Mouse (Mus musculus) midbrain, embryonic 13.5 days (tissue): ENCODE measurements around the gene Gm4952. TPM values are rescaled to one million over a fixed set of nuclear protein-coding genes. Genes with fewer than 3 reads are reported as not detected.

Source experiments
- ATAC-seq: fragments of 200-750 bp; cut with Nextera tagmentation; 2 replicates; pipeline ENCODE4 v1.8.0; 2017; ENCODE audit warnings: mild to moderate bottlenecking, moderate TSS enrichment, moderate library complexity
- H3K27ac ChIP-seq: fragments of 300-500 bp; sonication (generic); 2 replicates; pipeline ENCODE4 v1.5.1; 2015; ENCODE audit warnings: inconsistent platforms, mild to moderate bottlenecking, moderate library complexity
- H3K27me3 ChIP-seq: fragments of 300-500 bp; sonication (generic); 2 replicates; pipeline ENCODE4 v1.6.1; 2015; ENCODE audit warnings: mild to moderate bottlenecking, inconsistent platforms
- H3K36me3 ChIP-seq: fragments of 300-500 bp; sonication (generic); 2 replicates; pipeline ENCODE4 v1.6.1; 2015; ENCODE audit warnings: mild to moderate bottlenecking, inconsistent platforms
- H3K4me1 ChIP-seq: fragments of 300-500 bp; sonication (generic); replicated peaks from 2 replicates; pipeline ENCODE4 v1.6.1; 2015; ENCODE audit warnings: inconsistent platforms
- H3K4me2 ChIP-seq: fragments of 300-500 bp; sonication (generic); replicated peaks from 2 replicates; pipeline ENCODE4 v1.6.1; 2015; ENCODE audit warnings: moderate library complexity, mild to moderate bottlenecking, inconsistent platforms
- H3K4me3 ChIP-seq: fragments of 300-500 bp; sonication (generic); replicated peaks from 2 replicates; pipeline ENCODE4 v1.5.1; 2015; ENCODE audit warnings: mild to moderate bottlenecking, inconsistent platforms
- H3K9ac ChIP-seq: fragments of 300-500 bp; sonication (generic); replicated peaks from 2 replicates; pipeline ENCODE4 v1.6.1; 2015; ENCODE audit warnings: mild to moderate bottlenecking, inconsistent platforms
- H3K9me3 ChIP-seq: fragments of 300-500 bp; sonication (generic); 2 replicates; pipeline ENCODE4 v1.6.1; 2016; ENCODE audit warnings: mild to moderate bottlenecking, inconsistent platforms
- WGBS: fragments of 180-500 bp; shearing (Covaris S2); methylation state at CpG from one replicate; pipeline ENCODE4 v1.1.7; 2015; 5-methylcytosine and 5-hydroxymethylcytosine counted together
- polyA plus RNA-seq: library from polyadenylated mRNA; unstranded; fragments of >200 nt; fragmentation: Nextera tagmentation; extraction: Ambion mirVana; gene quantifications from 2 replicates; pipeline ENCODE4 v1.2.1, GENCODE M21; 2015

The Gm4952 gene
- polyA plus RNA-seq, 1 experiment from 2014 or later = not detected

DNA sequence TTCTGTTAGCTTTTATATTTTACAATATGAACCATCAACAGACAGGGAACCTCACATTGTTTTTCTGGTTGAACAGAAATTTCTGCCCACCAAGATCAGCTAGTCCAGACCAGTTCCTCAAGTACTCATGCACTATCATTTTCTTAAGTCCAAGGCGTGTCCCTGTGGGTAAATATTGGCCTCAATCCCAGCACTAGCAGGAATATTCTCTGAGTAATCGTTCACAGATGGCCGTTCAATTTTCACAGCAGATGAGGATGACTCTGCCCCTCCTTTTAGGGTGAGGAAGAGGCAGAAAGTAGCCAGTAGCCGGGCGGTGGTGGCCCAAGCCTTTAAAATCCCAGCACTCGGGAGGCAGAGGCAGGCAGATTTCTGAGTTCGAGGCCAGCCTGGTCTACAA is 24.7 kb upstream of the Gm4952 start:
- Histone ChIP-seq H3K27me3 (no peaks in the 10 kb centered on the region), H3K4me3 (no peak overlapping the region), H3K9me3 (no peaks in the 10 kb centered on the region), H3K4me1 (peaks cover 13% of the 10 kb centered on the region), H3K36me3 (no peaks in the 10 kb centered on the region; the same call in 1 of the 2 replicates), H3K27ac (no peak overlapping the region), H3K4me2 (no peak overlapping the region), H3K9ac (no peak overlapping the region)
- no peak for ATAC-seq
- 96% methylated on average over 7 of the region's 7 CpGs for WGBS

DNA sequence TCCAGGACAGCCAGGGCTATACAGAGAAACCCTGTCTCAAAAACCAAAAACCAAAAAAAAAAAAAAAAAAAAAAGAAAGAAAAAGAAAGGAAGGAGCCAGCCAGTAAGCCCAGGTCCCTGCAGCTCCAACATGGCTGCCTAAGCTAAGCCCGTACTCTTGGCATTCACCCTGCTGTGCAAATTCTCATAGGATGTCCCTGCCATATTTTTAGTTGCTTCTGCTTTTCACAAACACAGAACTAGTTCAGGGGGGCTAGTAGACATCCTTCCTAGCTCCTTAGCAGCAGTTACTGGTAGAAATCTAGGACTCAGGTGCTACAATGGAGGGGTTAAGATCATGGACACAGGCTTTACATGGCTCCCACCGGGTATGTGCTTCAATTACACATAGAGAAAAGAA is 24.3 kb upstream of the Gm4952 start:
- Histone ChIP-seq H3K27ac (no peak overlapping the region), H3K36me3 (no peaks in the 10 kb centered on the region; the same call in 1 of the 2 replicates), H3K4me2 (no peak overlapping the region), H3K4me1 (peaks cover 13% of the 10 kb centered on the region), H3K4me3 (no peak overlapping the region), H3K9ac (no peak overlapping the region), H3K27me3 (no peaks in the 10 kb centered on the region), H3K9me3 (no peaks in the 10 kb centered on the region)
- ATAC-seq = no peak
- WGBS = 89% methylated on average over 2 of the region's 2 CpGs

DNA sequence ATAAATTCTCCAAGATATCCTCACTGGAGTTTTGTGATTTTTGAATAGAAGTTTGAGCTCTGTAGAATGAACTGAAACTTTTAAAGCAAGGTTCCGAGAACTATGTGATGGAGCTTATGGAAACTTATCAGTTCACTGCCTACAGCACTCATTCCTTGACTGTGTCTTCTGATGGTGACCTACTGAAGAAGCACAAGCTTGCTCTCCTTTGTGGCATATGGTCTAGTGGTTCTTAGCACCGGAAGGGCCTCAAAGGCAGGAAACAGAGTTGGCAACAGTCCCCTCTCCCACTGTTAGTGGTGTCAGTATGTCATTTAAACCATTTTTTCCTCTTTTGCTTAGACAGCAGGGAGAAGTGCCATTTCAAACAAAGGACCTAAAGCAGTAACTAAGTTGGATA is 23.1 kb upstream of the Gm4952 start:
- no peak overlapping the region for H3K4me2 ChIP-seq
- no peaks in the 10 kb centered on the region for H3K9me3 ChIP-seq
- no peaks in the 10 kb centered on the region; the same call in 1 of the 2 replicates for H3K36me3 ChIP-seq
- 95% methylated on average over 2 of the region's 2 CpGs for WGBS
- H3K27ac ChIP-seq = no peak overlapping the region
- peaks cover 13% of the 10 kb centered on the region for H3K4me1 ChIP-seq
- H3K9ac ChIP-seq = no peak overlapping the region
- no peak for ATAC-seq
- H3K4me3 ChIP-seq = no peak overlapping the region
- no peaks in the 10 kb centered on the region for H3K27me3 ChIP-seq

DNA sequence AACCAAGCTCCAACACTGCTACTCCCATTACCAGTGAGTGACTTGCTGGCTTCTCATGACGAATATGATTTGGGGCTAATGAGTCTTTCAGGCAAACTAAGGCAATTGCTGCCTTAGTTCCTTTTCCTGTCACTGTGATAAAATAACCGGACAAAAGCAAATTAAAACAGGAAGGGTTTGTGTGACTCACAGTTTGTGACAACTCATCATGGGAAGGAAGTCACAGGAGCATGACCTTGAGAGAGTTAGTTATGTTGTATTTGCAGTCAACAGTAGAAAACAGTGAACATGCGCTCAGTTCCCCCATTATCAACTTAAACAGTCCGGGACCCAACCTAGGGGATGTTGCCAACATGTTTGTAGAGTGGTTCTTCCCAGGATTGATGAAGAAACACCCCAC is 14.5 kb upstream of the Gm4952 start:
- Histone ChIP-seq H3K27ac (no peak overlapping the region), H3K4me1 (no peaks in the 10 kb centered on the region), H3K4me2 (no peak overlapping the region), H3K9ac (no peak overlapping the region), H3K27me3 (no peaks in the 10 kb centered on the region), H3K9me3 (no peaks in the 10 kb centered on the region), H3K36me3 (0 out of 2 replicates have a peak, but pooled peaks cover 7% of the 10 kb centered on the region), H3K4me3 (no peak overlapping the region)
- no peak for ATAC-seq
- 93% methylated on average over 4 of the region's 4 CpGs for WGBS

DNA sequence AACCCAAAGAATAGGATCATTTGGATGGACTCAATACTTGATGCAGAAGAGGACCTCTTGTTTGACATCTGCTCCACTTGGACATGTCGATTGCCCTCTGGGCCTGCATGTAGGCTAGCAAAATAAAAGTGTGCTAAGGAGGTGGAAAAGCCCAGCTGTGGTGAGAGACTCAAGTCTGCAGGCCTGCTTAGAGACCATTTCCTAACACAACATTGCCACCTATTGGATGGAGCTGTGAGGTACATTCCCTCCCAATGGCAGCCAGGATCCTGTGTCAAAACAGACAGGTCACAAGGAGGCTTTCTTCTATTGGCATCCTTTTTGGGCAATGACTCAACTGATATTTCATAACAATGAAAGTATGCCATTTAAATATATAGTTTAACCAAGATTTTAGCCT is 7.9 kb upstream of the Gm4952 start:
- H3K4me3 ChIP-seq = no peak overlapping the region
- no peaks in the 10 kb centered on the region for H3K9me3 ChIP-seq
- no peak overlapping the region for H3K4me2 ChIP-seq
- no peak overlapping the region for H3K27ac ChIP-seq
- ATAC-seq = peak; percentile 54
- no peak overlapping the region for H3K9ac ChIP-seq
- H3K27me3 ChIP-seq = no peaks in the 10 kb centered on the region
- 8% methylated on average over 1 of the region's 1 CpGs for WGBS
- H3K36me3 ChIP-seq = 0 out of 2 replicates have a peak, but pooled peaks cover 5% of the 10 kb centered on the region
- H3K4me1 ChIP-seq = peaks cover 5% of the 10 kb centered on the region

DNA sequence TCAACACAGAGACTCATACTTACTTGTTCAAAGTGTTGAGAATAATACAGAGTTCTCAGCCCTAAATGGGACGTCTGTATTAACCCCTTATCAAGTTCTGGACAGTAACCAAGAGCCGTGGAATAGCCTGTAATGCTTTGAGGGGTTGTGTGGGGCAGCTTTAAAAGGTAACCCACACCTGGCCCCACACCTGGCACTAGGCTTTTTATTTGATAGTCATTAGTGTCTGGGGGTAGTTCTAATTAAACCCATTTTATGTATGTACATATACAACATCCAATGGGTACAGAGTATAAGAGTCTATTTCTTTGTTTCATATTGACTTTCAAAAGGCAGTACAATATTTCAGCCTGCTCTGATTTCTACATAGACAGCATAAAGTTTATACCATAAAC is 4.6 kb upstream of the Gm4952 start:
- Histone ChIP-seq H3K4me3 (peak overlapping the region; percentile 64), H3K36me3 (no peaks in the 10 kb centered on the region), H3K27ac (no peak overlapping the region), H3K9ac (no peak overlapping the region), H3K4me1 (peaks cover 5% of the 10 kb centered on the region), H3K9me3 (no peaks in the 10 kb centered on the region), H3K27me3 (no peaks in the 10 kb centered on the region), H3K4me2 (peak overlapping the region; percentile 92)
- WGBS = 56% methylated on average over 2 of the region's 2 CpGs
- no peak for ATAC-seq

DNA sequence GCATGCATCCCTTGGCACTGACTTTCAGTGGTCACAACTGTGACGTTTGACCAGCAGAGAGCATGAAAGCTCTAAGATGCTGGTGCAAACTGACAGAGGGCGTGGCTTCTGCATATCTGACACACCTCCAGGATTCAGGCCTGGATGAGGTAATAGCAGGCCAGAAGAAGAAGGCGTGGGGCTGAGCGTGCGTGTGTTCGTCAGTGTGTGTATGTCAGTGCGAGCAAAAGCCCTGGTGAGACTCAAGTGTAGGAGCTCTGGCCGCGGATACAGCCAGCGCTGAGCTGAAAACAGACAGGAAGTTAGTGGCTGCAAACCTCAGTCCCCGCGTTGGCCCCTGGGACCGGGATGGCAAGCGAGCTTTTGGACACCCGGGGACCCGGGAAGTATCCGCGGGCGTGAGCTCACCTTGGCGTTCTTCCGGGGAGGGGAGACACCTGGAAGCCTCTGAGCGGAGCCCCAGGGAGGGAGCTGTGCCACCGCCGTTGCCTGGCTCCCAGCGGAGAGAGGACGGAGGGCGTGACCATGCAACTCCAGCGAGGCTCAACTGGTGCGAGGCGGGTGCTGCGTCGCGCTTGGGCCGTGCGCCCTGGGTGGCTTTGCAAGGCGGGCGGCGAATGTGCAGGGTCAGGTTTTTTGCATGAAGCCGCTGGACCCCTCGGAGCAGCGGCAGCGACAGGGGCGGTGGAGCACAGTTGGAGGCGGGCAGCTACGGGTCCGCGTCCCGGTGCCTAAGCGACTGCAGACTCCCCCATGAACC is 4.1 kb upstream of the Gm4952 start:
- no peaks in the 10 kb centered on the region for H3K9me3 ChIP-seq
- H3K4me1 ChIP-seq = peaks cover 5% of the 10 kb centered on the region
- no peaks in the 10 kb centered on the region for H3K36me3 ChIP-seq
- ATAC-seq = peak; percentile 93
- peak overlapping the region; percentile 92 for H3K4me2 ChIP-seq
- under 1% methylated on average over 49 of the region's 49 CpGs for WGBS
- peak overlapping the region; percentile 81 for H3K9ac ChIP-seq
- H3K27me3 ChIP-seq = no peaks in the 10 kb centered on the region
- H3K27ac ChIP-seq = peak overlapping the region; percentile 74
- H3K4me3 ChIP-seq = peak overlapping the region; percentile 64

DNA sequence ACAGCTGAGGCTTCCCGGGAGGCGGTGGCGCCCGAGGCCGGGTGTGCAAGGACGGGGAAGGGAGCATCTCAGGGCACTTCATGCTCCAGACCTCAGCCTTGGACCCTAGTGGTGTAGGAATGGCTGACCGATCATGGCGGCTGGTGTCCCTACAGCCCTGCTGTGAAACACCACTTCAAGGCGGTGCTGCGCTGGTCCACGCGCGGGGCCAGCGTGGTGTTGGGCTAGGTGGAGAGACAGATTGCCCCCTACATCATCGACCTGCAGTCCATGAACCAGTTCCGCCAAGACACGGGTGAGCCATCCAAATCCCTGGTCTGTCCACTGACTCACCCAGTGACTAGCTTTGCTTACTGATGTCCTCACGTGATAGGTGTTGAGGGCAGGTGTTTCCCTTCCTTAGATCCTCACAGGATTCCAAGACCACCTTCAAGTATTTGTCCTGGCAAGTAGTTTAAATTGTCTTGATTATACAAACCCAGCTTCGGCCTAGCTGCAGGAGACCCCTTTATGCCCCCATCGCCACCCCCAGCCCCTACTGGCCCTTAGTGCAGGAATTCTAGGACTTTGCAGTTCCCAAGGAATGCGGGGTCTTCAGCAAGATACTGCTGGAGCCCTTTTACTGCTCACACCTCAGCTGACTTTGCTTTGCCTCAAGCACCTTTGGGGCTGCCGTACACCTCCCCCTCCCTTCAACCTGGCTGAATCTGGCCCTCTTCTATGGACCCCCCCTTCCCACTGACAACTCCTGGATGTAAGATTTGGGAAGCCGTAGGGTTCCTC is 3.3 kb upstream of the Gm4952 start:
- no peaks in the 10 kb centered on the region for H3K27me3 ChIP-seq
- no peaks in the 10 kb centered on the region for H3K36me3 ChIP-seq
- peak; percentile 72 for ATAC-seq
- peak overlapping the region; percentile 92 for H3K4me2 ChIP-seq
- H3K9me3 ChIP-seq = no peaks in the 10 kb centered on the region
- peak overlapping the region; percentile 74 for H3K27ac ChIP-seq
- 18% methylated on average over 23 of the region's 23 CpGs for WGBS
- H3K9ac ChIP-seq = peak overlapping the region; percentile 81
- peaks cover 5% of the 10 kb centered on the region for H3K4me1 ChIP-seq
- peak overlapping the region; percentile 64 for H3K4me3 ChIP-seq

DNA sequence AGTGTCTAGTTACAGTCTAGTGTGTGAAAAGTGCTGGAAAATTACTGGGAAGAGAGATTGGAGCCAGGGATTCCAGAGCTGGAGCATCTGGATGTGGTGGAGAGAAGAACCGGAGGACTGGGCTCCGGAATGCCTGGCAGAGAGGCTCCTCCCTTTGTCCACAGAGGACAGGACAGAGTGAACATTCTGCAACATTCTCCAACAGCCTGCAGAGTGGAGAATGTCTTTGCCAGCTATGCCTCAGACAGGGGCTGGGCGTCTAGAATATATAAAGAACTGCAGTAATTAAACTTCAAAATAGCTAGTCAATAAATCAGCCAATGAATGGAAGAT is 2.7 kb upstream of the Gm4952 start:
- Histone ChIP-seq H3K4me3 (peak overlapping the region; percentile 64), H3K4me1 (peaks cover 5% of the 10 kb centered on the region), H3K27ac (no peak overlapping the region), H3K4me2 (peak overlapping the region; percentile 92), H3K27me3 (no peaks in the 10 kb centered on the region), H3K36me3 (no peaks in the 10 kb centered on the region), H3K9ac (peak overlapping the region; percentile 81), H3K9me3 (no peaks in the 10 kb centered on the region)
- WGBS = 64% methylated on average over 3 of the region's 3 CpGs
- no peak for ATAC-seq

DNA sequence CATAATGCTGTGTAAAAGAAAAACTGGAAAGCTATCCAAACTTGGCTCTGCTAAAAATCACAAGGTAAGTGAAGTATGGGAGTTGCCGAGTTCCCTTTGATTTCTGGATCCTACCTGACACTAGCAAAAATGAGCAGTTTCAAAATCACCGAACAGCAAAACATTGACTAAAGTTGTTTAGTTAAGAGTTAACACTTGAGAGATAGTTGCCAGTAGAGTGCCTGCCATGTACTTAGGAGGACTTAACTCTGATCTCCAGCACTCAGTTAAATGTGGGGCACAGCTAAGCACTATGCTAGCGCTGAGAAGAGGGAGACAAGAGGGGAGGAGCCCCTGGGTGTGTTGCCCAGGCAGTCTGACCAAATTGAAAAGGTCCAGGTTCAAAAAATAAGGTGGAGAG is 1.1 kb upstream of the Gm4952 start:
- Histone ChIP-seq H3K27ac (no peak overlapping the region), H3K9ac (no peak overlapping the region), H3K4me2 (no peak overlapping the region), H3K9me3 (no peaks in the 10 kb centered on the region), H3K36me3 (no peaks in the 10 kb centered on the region), H3K4me3 (no peak overlapping the region), H3K27me3 (no peaks in the 10 kb centered on the region), H3K4me1 (peaks cover 5% of the 10 kb centered on the region)
- no peak for ATAC-seq
- WGBS = 76% methylated on average over 3 of the region's 3 CpGs

DNA sequence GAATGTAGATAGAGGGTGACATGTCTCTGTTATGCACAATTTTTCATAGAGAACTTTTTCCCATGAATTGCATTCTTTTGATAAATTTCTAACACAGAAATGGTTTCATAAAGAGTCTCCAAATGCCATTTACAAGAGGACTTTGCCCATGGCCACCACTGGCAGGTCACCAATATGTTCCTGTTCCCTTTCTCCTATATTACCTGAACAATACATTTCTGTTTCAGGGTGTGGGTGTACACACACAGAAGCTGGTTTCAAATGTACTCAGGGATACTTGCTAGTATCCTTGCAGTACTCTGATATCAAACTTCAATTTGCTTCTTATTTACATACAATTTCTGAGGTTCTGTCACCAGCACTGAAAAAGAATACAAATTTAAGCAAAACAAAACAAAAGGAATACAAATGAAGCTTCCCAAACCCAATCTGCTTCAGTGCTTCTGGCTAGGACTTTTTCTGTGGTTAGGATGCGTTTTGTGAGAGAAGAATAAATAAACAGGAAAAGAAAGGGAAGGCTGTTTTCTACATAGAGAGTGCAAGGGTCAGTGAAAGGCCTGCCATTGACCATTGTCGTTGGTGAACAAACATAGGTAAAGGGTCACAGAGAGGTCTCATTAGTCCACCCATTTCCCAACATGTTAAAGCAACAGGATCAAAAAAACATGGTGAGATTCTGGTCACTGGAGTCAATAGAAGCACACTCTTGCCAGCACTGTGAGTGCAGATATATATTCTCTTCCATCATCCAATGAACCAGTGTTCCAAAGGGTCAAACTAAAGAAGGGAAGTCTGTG is 1.1 kb downstream of the Gm4952 start:
- no peak overlapping the region for H3K4me2 ChIP-seq
- peaks cover 5% of the 10 kb centered on the region for H3K4me1 ChIP-seq
- no peaks in the 10 kb centered on the region for H3K9me3 ChIP-seq
- 50% methylated on average over 2 of the region's 2 CpGs for WGBS
- no peak overlapping the region for H3K4me3 ChIP-seq
- no peaks in the 10 kb centered on the region for H3K36me3 ChIP-seq
- ATAC-seq = no peak
- H3K27ac ChIP-seq = no peak overlapping the region
- H3K9ac ChIP-seq = no peak overlapping the region
- H3K27me3 ChIP-seq = no peaks in the 10 kb centered on the region

DNA sequence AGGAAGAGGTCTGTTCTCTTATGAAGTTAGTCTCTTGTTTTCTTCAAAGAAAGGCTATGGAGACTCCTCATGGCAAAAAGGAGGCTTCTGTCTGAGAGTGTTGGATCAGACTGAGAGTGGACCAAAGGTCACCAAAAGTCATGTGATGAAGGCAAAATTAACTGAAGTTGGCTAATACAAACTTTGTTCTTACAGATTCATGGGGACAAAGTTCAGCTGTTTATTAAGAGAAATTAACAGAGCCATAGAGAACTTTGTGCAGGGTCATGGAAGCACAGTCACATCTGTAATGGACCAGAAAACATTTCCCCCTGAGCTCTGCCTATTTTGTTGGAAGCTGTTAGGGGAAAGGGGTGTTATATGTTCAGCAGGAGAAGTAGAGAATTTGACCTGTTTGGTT is 8.6 kb downstream of the Gm4952 start:
- no peak for ATAC-seq
- no peak overlapping the region for H3K4me2 ChIP-seq
- no peaks in the 10 kb centered on the region for H3K9me3 ChIP-seq
- no peak overlapping the region for H3K4me3 ChIP-seq
- no peaks in the 10 kb centered on the region for H3K36me3 ChIP-seq
- H3K9ac ChIP-seq = no peak overlapping the region
- no peak overlapping the region for H3K27ac ChIP-seq
- H3K4me1 ChIP-seq = no peaks in the 10 kb centered on the region
- H3K27me3 ChIP-seq = no peaks in the 10 kb centered on the region
